Mouse (Mus musculus): ENCODE data around the gene Vmn2r121. TPM values are rescaled to one million over a fixed set of nuclear protein-coding genes. Genes with fewer than 3 reads are reported as not detected.

Gene Vmn2r121
- polyA plus RNA-seq (2016; fragmentation: Nextera tagmentation; extraction: Ambion mirVana) = not detected in 2 replicates

DNA sequence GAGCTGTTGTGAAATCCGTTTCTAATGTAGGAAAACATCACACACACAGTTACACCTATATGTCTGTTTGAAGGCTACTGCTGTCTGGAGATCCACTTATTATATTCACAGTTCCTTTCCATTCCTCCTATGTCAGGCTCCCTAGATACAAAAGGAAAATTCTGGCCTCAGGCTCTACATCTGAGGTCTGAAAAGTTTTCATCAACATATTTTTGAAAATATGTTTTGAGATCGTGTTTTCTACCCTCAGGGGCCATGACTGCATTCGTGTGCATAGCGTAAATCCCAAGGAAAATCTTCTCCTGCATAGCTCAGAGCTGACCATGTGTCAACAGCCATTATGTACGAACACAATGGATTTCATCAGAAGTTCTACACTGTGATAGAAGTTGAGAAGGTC, at the start of gene Vmn2r121:
TSS of gene Vmn2r121 (minus strand) at position 101 of the 400 bp plus-strand sequence.
- no peak within 1 kb of the TSS for H3K4me2 ChIP-seq (replicated peaks)
- no peaks in the 10 kb centered on the region for H3K27me3 ChIP-seq (replicated peaks)
- no peak for ATAC-seq (ENCODE audit: low FRiP score, low read depth)
- H3K9ac ChIP-seq = no peak within 1 kb of the TSS
- no peaks in the 10 kb centered on the region for H3K36me3 ChIP-seq
- no peaks in the 10 kb centered on the region for H3K4me1 ChIP-seq
- WGBS = 76% methylated on average over 5 of the region's 5 CpGs
- no peaks in the 10 kb centered on the region for H3K9me3 ChIP-seq
- H3K27ac ChIP-seq = no peak within 1 kb of the TSS
- H3K4me3 ChIP-seq = no peak within 1 kb of the TSS
